Mouse (Mus musculus): ENCODE measurements around the gene Prrt3. TPM values are rescaled to one million over a fixed set of nuclear protein-coding genes. Genes with fewer than 3 reads are reported as not detected.

Prrt3 gene
- polyA plus RNA-seq, 1 experiment from 2014 or later, result 0.97 TPM

GRCm38 (mm10) chr6:113492101-113492864 is 9.4 kb downstream of the Prrt3 start:
- Histone ChIP-seq H3K27me3 (ENCODE audit: insufficient read depth, low read length) (peaks cover 13% of the 10 kb centered on the region; the same call in 1 of the 2 replicates), H3K4me2 (replicated peaks; ENCODE audit: low read depth, low read length) (no peak overlapping the region), H3K9me3 (ENCODE audit: low read length) (no peaks in the 10 kb centered on the region), H3K36me3 (ENCODE audit: insufficient read depth, low read length) (peaks cover 28% of the 10 kb centered on the region; the same call in 1 of the 2 replicates), H3K4me1 (ENCODE audit: insufficient read depth, low read length) (peaks cover 5% of the 10 kb centered on the region; the same call in 1 of the 2 replicates), H3K4me3 (ENCODE audit: low read length) (no peak overlapping the region), H3K27ac (ENCODE audit: low read length) (no peak overlapping the region), H3K9ac (replicated peaks; ENCODE audit: low read length) (no peak overlapping the region)
- no peak for ATAC-seq (ENCODE audit: low FRiP score, low TSS enrichment)
- WGBS, result 62% methylated on average over 24 of the region's 24 CpGs

GRCm38 (mm10) chr6:113489410-113489809 is 12.3 kb downstream of the Prrt3 start:
- Histone ChIP-seq H3K27ac (ENCODE audit: low read length) (no peak overlapping the region), H3K27me3 (ENCODE audit: insufficient read depth, low read length) (no peaks in the 10 kb centered on the region), H3K4me3 (ENCODE audit: low read length) (no peak overlapping the region), H3K36me3 (ENCODE audit: insufficient read depth, low read length) (peaks cover 31% of the 10 kb centered on the region; the same call in 1 of the 2 replicates), H3K9ac (replicated peaks; ENCODE audit: low read length) (no peak overlapping the region), H3K4me1 (ENCODE audit: insufficient read depth, low read length) (peaks cover under 1% of the 10 kb centered on the region; the same call in 1 of the 2 replicates), H3K9me3 (ENCODE audit: low read length) (no peaks in the 10 kb centered on the region), H3K4me2 (replicated peaks; ENCODE audit: low read depth, low read length) (no peak overlapping the region)
- ATAC-seq (ENCODE audit: low FRiP score, low TSS enrichment), result no peak
- WGBS, result 90% methylated on average over 14 of the region's 14 CpGs

GRCm38 (mm10) chr6:113487125-113487576 is 14.6 kb downstream of the Prrt3 start:
- Histone ChIP-seq H3K27me3 (ENCODE audit: insufficient read depth, low read length) (0 out of 2 replicates have a peak, but pooled peaks cover 1% of the 10 kb centered on the region), H3K4me2 (replicated peaks; ENCODE audit: low read depth, low read length) (no peak overlapping the region), H3K27ac (ENCODE audit: low read length) (no peak overlapping the region), H3K4me1 (ENCODE audit: insufficient read depth, low read length) (peaks cover 6% of the 10 kb centered on the region), H3K9me3 (ENCODE audit: low read length) (no peaks in the 10 kb centered on the region), H3K9ac (replicated peaks; ENCODE audit: low read length) (0 out of 2 replicates have a peak overlapping the region, but pooled peaks have one; percentile 16), H3K36me3 (ENCODE audit: insufficient read depth, low read length) (peaks cover 26% of the 10 kb centered on the region; the same call in 1 of the 2 replicates), H3K4me3 (ENCODE audit: low read length) (no peak overlapping the region)
- no peak for ATAC-seq (ENCODE audit: low FRiP score, low TSS enrichment)
- WGBS, result 56% methylated on average over 7 of the region's 7 CpGs

GRCm38 (mm10) chr6:113483729-113484128 is 18.0 kb downstream of the Prrt3 start:
- Histone ChIP-seq H3K4me3 (ENCODE audit: low read length) (peak overlapping the region; percentile 60), H3K27ac (ENCODE audit: low read length) (peak overlapping the region; percentile 88)
- WGBS, result 8% methylated on average over 10 of the region's 10 CpGs

DNA sequence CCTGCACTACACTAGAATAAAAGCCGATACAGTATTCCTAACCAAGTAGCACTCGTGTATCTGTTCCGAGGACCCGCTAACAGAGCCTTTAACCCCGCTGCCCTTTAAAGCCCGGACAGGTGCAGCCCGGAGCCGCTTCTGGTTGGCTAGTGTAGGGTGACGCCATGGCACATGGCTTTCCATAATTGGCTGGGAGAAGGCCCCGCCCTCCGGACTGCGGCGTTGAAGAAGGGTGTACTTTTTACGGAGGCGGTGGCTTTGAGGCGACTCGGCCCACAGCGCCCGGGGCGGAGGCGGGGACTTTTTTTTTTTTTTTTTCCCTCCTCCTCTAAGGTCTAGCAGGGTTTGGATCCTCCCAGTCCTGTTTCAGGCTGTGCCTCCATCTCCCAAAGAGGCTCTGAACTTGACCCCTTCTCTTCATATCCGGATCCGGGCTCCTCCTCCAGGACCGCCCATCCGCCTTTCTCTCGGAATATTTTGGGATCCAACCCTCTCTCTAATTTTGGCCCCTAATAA is 18.6 kb downstream of the Prrt3 start, which contains the start of gene Creld1:
Gene Creld1 (plus strand): TSS at position 198 of the 516 bp plus-strand sequence.
- Histone ChIP-seq H3K36me3 (ENCODE audit: insufficient read depth, low read length) (peaks cover 7% of the 10 kb centered on the region; the same call in 1 of the 2 replicates), H3K27me3 (ENCODE audit: insufficient read depth, low read length) (peaks cover 16% of the 10 kb centered on the region; the same call in 1 of the 2 replicates), H3K9me3 (ENCODE audit: low read length) (no peaks in the 10 kb centered on the region), H3K27ac (ENCODE audit: low read length) (peak within 1 kb of the TSS; percentile 88), H3K4me1 (ENCODE audit: insufficient read depth, low read length) (peaks cover 19% of the 10 kb centered on the region), H3K4me2 (replicated peaks; ENCODE audit: low read depth, low read length) (peak within 1 kb of the TSS; percentile 66), H3K9ac (replicated peaks; ENCODE audit: low read length) (peak within 1 kb of the TSS; percentile 73), H3K4me3 (ENCODE audit: low read length) (peak within 1 kb of the TSS; percentile 60)
- WGBS, result under 1% methylated on average over 26 of the region's 26 CpGs
- ATAC-seq (ENCODE audit: low FRiP score, low TSS enrichment), result peak; percentile 96

More at GRCm38 (mm10) chr6:113483729-113484128, 18.0 kb downstream of the Prrt3 start:
- peak; percentile 35; the same call in 1 of the 2 replicates for ATAC-seq (ENCODE audit: low FRiP score, low TSS enrichment)
- Histone ChIP-seq H3K9ac (replicated peaks; ENCODE audit: low read length) (peak overlapping the region; percentile 66), H3K4me2 (replicated peaks; ENCODE audit: low read depth, low read length) (peak overlapping the region; percentile 66), H3K9me3 (ENCODE audit: low read length) (no peaks in the 10 kb centered on the region), H3K4me1 (ENCODE audit: insufficient read depth, low read length) (peaks cover 19% of the 10 kb centered on the region), H3K36me3 (ENCODE audit: insufficient read depth, low read length) (peaks cover 10% of the 10 kb centered on the region; the same call in 1 of the 2 replicates), H3K27me3 (ENCODE audit: insufficient read depth, low read length) (peaks cover 16% of the 10 kb centered on the region; the same call in 1 of the 2 replicates)

DNA sequence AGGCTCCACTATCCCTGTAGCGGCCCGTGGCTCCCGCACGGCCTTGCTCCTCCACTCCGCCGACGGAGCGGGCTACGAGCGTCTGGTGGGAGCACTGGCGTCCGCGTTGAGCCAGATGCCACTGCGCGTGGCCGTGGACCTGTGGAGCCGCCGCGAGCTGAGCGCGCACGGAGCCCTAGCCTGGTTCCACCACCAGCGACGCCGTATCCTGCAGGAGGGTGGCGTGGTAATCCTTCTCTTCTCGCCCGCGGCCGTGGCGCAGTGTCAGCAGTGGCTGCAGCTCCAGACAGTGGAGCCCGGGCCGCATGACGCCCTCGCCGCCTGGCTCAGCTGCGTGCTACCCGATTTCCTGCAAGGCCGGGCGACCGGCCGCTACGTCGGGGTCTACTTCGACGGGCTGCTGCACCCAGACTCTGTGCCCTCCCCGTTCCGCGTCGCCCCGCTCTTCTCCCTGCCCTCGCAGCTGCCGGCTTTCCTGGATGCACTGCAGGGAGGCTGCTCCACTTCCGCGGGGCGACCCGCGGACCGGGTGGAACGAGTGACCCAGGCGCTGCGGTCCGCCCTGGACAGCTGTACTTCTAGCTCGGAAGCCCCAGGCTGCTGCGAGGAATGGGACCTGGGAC is 19.1 kb downstream of the Prrt3 start:
- Histone ChIP-seq H3K4me3 (ENCODE audit: low read length) (peak overlapping the region; percentile 60), H3K4me1 (ENCODE audit: insufficient read depth, low read length) (peaks cover 19% of the 10 kb centered on the region), H3K9ac (replicated peaks; ENCODE audit: low read length) (peak overlapping the region; percentile 73), H3K36me3 (ENCODE audit: insufficient read depth, low read length) (0 out of 2 replicates have a peak, but pooled peaks cover 2% of the 10 kb centered on the region), H3K9me3 (ENCODE audit: low read length) (no peaks in the 10 kb centered on the region), H3K4me2 (replicated peaks; ENCODE audit: low read depth, low read length) (peak overlapping the region; percentile 66), H3K27me3 (ENCODE audit: insufficient read depth, low read length) (peaks cover 16% of the 10 kb centered on the region; the same call in 1 of the 2 replicates), H3K27ac (ENCODE audit: low read length) (peak overlapping the region; percentile 84)
- WGBS, result 1% methylated on average over 64 of the region's 65 CpGs
- peak; percentile 59 for ATAC-seq (ENCODE audit: low FRiP score, low TSS enrichment)

DNA sequence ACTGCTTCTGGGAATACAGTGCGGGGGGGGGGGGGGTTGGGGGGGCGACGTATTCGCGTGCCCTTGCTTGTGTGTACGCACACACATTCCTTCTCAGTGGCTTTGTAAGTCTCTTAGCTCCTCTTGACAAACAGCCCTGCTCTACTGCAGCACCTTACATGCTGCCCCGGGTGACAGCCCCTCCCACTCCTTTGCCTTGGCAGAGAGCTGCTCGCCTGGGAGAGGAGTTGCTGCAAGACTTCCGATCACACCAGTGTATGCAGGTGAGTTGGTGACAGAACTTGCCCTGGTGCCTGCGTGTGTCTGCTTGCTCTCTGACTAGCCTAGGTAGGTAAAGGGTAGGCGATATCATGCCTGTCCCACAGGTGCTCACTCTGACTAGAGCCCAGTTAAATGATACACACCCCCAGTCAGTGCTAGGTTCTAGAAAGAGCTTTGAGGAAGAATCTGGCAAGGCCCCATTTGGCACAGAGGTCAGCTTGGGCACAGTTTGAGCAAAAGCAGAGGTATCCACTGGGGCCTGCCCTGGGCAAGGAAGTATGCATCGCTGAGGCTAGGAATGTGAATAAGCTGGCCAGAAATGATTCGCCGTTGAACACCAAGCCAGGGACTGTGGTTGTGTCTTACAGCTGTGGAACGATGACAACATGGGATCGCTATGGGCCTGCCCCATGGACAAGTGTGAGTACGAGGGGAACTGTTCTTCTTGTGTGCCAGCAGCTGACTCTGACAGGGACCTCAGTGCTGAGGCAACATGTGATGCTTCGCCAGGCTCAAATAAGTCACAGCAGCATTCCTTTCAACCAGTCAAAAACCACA is 21.0 kb downstream of the Prrt3 start:
- Histone ChIP-seq H3K9me3 (ENCODE audit: low read length) (no peaks in the 10 kb centered on the region), H3K27ac (ENCODE audit: low read length) (no peak overlapping the region), H3K4me1 (ENCODE audit: insufficient read depth, low read length) (peaks cover 19% of the 10 kb centered on the region), H3K4me2 (replicated peaks; ENCODE audit: low read depth, low read length) (no peak overlapping the region), H3K27me3 (ENCODE audit: insufficient read depth, low read length) (peaks cover 16% of the 10 kb centered on the region; the same call in 1 of the 2 replicates), H3K9ac (replicated peaks; ENCODE audit: low read length) (no peak overlapping the region), H3K36me3 (ENCODE audit: insufficient read depth, low read length) (no peaks in the 10 kb centered on the region), H3K4me3 (ENCODE audit: low read length) (no peak overlapping the region)
- no peak for ATAC-seq (ENCODE audit: low FRiP score, low TSS enrichment)
- WGBS, result 57% methylated on average over 18 of the region's 18 CpGs

DNA sequence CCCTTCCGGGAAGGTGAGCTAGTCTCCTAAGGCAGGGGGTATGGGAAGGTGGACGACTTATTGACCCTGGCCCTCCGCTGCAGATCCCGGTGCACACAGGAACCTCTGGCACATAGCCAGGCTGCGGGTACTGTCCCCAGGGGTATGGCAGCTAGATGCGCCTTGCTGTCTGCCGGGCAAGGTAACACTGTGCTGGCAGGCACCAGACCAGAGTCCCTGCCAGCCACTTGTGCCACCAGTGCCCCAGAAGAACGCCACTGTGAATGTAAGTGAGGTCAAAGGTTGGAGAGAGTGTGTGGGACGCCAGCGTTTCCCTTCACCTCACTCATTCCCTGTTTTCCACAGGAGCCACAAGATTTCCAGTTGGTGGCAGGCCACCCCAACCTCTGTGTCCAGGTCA is 22.8 kb downstream of the Prrt3 start:
- Histone ChIP-seq H3K9ac (replicated peaks; ENCODE audit: low read length) (no peak overlapping the region), H3K9me3 (ENCODE audit: low read length) (no peaks in the 10 kb centered on the region), H3K4me3 (ENCODE audit: low read length) (no peak overlapping the region), H3K4me1 (ENCODE audit: insufficient read depth, low read length) (peaks cover 16% of the 10 kb centered on the region), H3K27me3 (ENCODE audit: insufficient read depth, low read length) (peaks cover 16% of the 10 kb centered on the region; the same call in 1 of the 2 replicates), H3K36me3 (ENCODE audit: insufficient read depth, low read length) (no peaks in the 10 kb centered on the region), H3K27ac (ENCODE audit: low read length) (no peak overlapping the region), H3K4me2 (replicated peaks; ENCODE audit: low read depth, low read length) (no peak overlapping the region)
- no peak for ATAC-seq (ENCODE audit: low FRiP score, low TSS enrichment)
- 80% methylated on average over 10 of the region's 10 CpGs for WGBS

DNA sequence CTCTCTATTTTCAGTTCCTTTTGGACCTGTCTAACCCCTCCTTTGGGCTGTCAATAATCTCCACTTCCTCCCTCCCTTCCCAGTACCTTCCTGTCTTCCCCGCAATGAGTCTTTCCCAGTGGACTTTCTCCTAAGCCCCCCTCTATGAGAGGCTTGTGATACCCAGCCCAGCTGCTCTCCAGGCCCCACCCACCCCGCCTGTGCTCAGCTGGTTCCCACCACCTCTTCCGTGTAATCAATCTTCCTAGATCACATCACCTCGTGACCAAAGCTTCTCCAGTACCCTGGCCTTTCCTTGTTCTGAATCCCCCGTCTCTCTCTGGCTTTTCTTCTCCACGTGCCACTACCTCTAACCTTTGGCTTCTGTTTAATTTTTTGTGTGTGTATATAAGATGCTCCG is 24.4 kb downstream of the Prrt3 start:
- ATAC-seq (ENCODE audit: low FRiP score, low TSS enrichment), result no peak
- Histone ChIP-seq H3K9ac (replicated peaks; ENCODE audit: low read length) (no peak overlapping the region), H3K27me3 (ENCODE audit: insufficient read depth, low read length) (peaks cover 16% of the 10 kb centered on the region; the same call in 1 of the 2 replicates), H3K9me3 (ENCODE audit: low read length) (no peaks in the 10 kb centered on the region), H3K36me3 (ENCODE audit: insufficient read depth, low read length) (no peaks in the 10 kb centered on the region), H3K4me2 (replicated peaks; ENCODE audit: low read depth, low read length) (no peak overlapping the region), H3K4me3 (ENCODE audit: low read length) (no peak overlapping the region), H3K4me1 (ENCODE audit: insufficient read depth, low read length) (peaks cover 13% of the 10 kb centered on the region; the same call in 1 of the 2 replicates), H3K27ac (ENCODE audit: low read length) (no peak overlapping the region)
- WGBS, result 30% methylated on average over 7 of the region's 7 CpGs
